Mouse (Mus musculus) megakaryocyte progenitor cell, adult 5-6 weeks (primary cell): ENCODE measurements around the gene Sacs. TPM values are rescaled to one million over a fixed set of nuclear protein-coding genes. Genes with fewer than 3 reads are reported as not detected.
"Not testable (repeated sequence)": the region's sequence is repeated elsewhere in the genome, so short reads cannot be mapped to it uniquely, and the experiment has no call there.

Experiments used
- ATAC-seq: replicated peaks from 2 replicates; pipeline ENCODE4 v1.8.0; 2016; ENCODE audit warnings: mild to moderate bottlenecking, moderate TSS enrichment, inconsistent platforms; ENCODE audit not compliant: poor library complexity
- total RNA-seq, 2 experiments: library from RNA; stranded (forward) in 1 of 2; stranded (reverse) in 1 of 2; fragments of 157-497, 149-512 nt in 1 of 2; fragments of 200-1000 nt in 1 of 2; gene quantifications; 2 replicates each; pipeline versions ENCODE4 v1.2.3 to v1.2.4; 2015 to 2017

The Sacs gene
- total RNA-seq, 2 experiments from 2014 or later: 11.0 to 20.8 TPM

GRCm38 (mm10) chr14:61157426-61157825 is 19.2 kb downstream of the Sacs start:
- ATAC-seq: not testable (repeated sequence)

- ATAC-seq: 0 out of 2 replicates have a peak, but pooled peaks have one; percentile 29
Observed at GRCm38 (mm10) chr14:61160920-61161319, 22.7 kb downstream of the Sacs start.

GRCm38 (mm10) chr14:61161367-61162334 is 23.4 kb downstream of the Sacs start:
- ATAC-seq: no peak

- ATAC-seq: no peak
Observed at GRCm38 (mm10) chr14:61164461-61164860, 26.2 kb downstream of the Sacs start.

GRCm38 (mm10) chr14:61165929-61166328 is 27.7 kb downstream of the Sacs start:
- no peak for ATAC-seq

- ATAC-seq: no peak
Observed at GRCm38 (mm10) chr14:61171261-61171970, 33.2 kb downstream of the Sacs start.

GRCm38 (mm10) chr14:61172548-61173158 is 34.4 kb downstream of the Sacs start:
- peak; percentile 93 for ATAC-seq

GRCm38 (mm10) chr14:61173229-61173628 is 35.0 kb downstream of the Sacs start:
- ATAC-seq: peak; percentile 56

GRCm38 (mm10) chr14:61191904-61192303 is 53.6 kb downstream of the Sacs start:
- no peak for ATAC-seq

- no peak for ATAC-seq
Observed at GRCm38 (mm10) chr14:61192326-61192725, 54.1 kb downstream of the Sacs start.

- ATAC-seq: no peak
Observed at GRCm38 (mm10) chr14:61194416-61194815, 56.2 kb downstream of the Sacs start.

- ATAC-seq: no peak
Observed at GRCm38 (mm10) chr14:61210111-61210510, 71.9 kb downstream of the Sacs start.

- ATAC-seq: no peak
Observed at GRCm38 (mm10) chr14:61211754-61212153, 73.5 kb downstream of the Sacs start.

- ATAC-seq: no peak
Observed at GRCm38 (mm10) chr14:61221166-61221565, 82.9 kb downstream of the Sacs start.

GRCm38 (mm10) chr14:61222506-61222905 is 84.2 kb downstream of the Sacs start:
- no peak for ATAC-seq

GRCm38 (mm10) chr14:61223740-61224139 is 85.5 kb downstream of the Sacs start:
- ATAC-seq: no peak

GRCm38 (mm10) chr14:61224387-61225077 is 86.3 kb downstream of the Sacs start:
- no peak for ATAC-seq

- ATAC-seq: no peak
Observed at GRCm38 (mm10) chr14:61226151-61226550, 87.9 kb downstream of the Sacs start.

- peak; percentile 98 for ATAC-seq
Observed at GRCm38 (mm10) chr14:61229763-61230162, 91.5 kb downstream of the Sacs start.

- ATAC-seq: no peak
Observed at GRCm38 (mm10) chr14:61230179-61230578, 91.9 kb downstream of the Sacs start.
